Mouse (Mus musculus): ENCODE data around the gene A930033H14Rik. TPM values are rescaled to one million over a fixed set of nuclear protein-coding genes. Genes with fewer than 3 reads are reported as not detected.

Gene A930033H14Rik
- polyA plus RNA-seq, 1 experiment: 0.35 TPM

DNA sequence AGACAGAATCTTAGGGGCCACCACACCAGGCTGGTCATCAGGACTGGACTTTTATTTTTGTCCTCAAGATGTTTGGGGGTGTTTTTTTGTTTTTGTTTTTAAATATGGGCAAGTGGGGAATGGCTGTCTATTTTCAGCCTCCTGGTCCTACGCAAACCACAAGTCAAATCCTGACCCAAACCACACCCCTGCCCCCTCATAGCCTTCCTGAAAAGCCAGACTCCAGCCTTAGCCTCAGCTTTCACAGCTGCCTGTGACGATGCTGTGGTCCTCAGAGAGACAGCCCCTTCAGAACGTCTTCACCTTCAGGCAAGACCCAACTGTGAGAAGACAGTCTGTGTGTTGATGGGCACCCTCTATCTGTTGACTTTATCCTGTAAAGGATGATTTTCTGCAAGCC lies 33.9 kb upstream of the A930033H14Rik start:
- WGBS: 65% methylated on average over 3 of the region's 3 CpGs
- Histone ChIP-seq H3K27ac (ENCODE audit: insufficient read depth, low read depth, low read length) (peak overlapping the region; percentile 44), H3K4me1 (ENCODE audit: control insufficient read depth, insufficient read depth, insufficient read length, low read length) (peaks cover 8% of the 10 kb centered on the region; the same call in 1 of the 2 replicates)

DNA sequence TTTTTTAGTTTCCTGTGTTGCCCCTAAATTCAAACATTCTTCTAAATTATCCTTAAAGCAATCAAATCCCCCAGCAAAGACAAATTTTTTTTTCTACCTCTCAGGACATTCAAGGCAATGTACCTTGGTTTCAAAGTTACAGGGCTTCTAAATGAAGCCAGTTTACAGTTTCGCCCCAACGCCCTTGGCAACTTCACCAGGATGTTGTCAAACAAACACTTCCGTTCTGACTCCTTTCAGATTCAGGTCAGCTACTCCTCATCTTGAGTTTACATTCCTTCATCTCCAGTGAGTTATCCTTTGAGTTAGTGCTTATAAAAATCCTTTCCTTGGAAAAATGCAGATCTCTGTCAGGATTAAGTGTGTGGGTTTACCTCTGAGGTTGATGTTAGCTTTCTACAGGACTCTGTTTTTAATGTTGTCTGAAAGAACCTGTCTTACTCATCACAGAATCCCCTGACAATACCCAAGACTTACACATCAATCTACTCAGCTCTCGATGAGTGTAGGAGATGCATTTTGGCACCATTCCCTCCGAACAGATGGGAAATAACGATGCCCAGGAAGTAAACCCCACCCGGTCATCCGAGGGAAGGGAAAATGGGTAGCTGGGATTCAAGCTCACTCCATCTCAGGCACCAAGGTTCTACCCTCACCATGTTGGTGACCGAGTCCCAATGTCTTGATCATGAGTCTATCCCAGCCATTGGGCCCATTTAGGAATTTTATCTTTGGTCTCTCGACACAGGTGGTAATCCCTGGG lies 33.2 kb upstream of the A930033H14Rik start:
- Histone ChIP-seq H3K36me3 (ENCODE audit: control insufficient read depth, insufficient read depth, low read length) (no peaks in the 10 kb centered on the region), H3K27ac (ENCODE audit: insufficient read depth, low read depth, low read length) (peak overlapping the region; percentile 44), H3K4me3 (ENCODE audit: low read depth, low read length) (no peak overlapping the region), H3K4me1 (ENCODE audit: control insufficient read depth, insufficient read depth, insufficient read length, low read length) (peaks cover 6% of the 10 kb centered on the region; the same call in 1 of the 2 replicates), H3K27me3 (ENCODE audit: control insufficient read depth, insufficient read depth, low read length) (no peaks in the 10 kb centered on the region)
- WGBS: 79% methylated on average over 10 of the region's 10 CpGs
- TF ChIP-seq POLR2A (IDR thresholded peaks at IDR 0.05; ENCODE audit: low read depth, low read length) (no peak), CTCF (IDR thresholded peaks at IDR 0.05; ENCODE audit: extremely low read depth, insufficient read length, insufficient replicate concordance, low read depth, low read length) (no peak)

More for the DNA sequence above, 33.9 kb upstream of the A930033H14Rik start:
- H3K27me3 ChIP-seq (ENCODE audit: control insufficient read depth, insufficient read depth, low read length): no peaks in the 10 kb centered on the region
- H3K4me3 ChIP-seq (ENCODE audit: low read depth, low read length): no peak overlapping the region
- H3K36me3 ChIP-seq (ENCODE audit: control insufficient read depth, insufficient read depth, low read length): no peaks in the 10 kb centered on the region
- TF ChIP-seq POLR2A (IDR thresholded peaks at IDR 0.05; ENCODE audit: low read depth, low read length): no peak
- TF ChIP-seq CTCF (IDR thresholded peaks at IDR 0.05; ENCODE audit: extremely low read depth, insufficient read length, insufficient replicate concordance, low read depth, low read length): no peak

DNA sequence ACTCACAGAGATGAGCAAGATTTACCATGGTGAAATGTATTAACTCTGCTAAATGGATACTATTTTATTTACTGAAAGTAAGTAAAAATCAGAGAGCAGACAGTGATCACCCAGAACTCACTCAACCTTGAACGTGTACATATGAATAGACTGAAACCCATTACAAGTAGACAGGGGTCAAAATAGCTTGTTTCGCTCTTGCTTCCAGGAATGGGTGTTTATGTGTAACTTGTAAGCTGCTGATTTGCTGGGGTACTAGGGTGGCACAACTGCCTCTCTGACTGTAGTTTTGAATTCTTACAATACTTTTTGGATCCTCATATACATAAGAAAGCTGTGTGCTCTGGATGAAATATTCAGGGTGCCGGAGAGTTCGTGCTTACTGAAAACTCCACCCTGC lies 32.3 kb upstream of the A930033H14Rik start:
- no peaks in the 10 kb centered on the region for H3K27me3 ChIP-seq (ENCODE audit: control insufficient read depth, insufficient read depth, low read length)
- H3K36me3 ChIP-seq (ENCODE audit: control insufficient read depth, insufficient read depth, low read length): no peaks in the 10 kb centered on the region
- peaks cover 6% of the 10 kb centered on the region; the same call in 1 of the 2 replicates for H3K4me1 ChIP-seq (ENCODE audit: control insufficient read depth, insufficient read depth, insufficient read length, low read length)
- TF ChIP-seq POLR2A (IDR thresholded peaks at IDR 0.05; ENCODE audit: low read depth, low read length) (no peak), CTCF (IDR thresholded peaks at IDR 0.05; ENCODE audit: extremely low read depth, insufficient read length, insufficient replicate concordance, low read depth, low read length) (no peak)
- H3K27ac ChIP-seq (ENCODE audit: insufficient read depth, low read depth, low read length): no peak overlapping the region
- 82% methylated on average over 4 of the region's 4 CpGs for WGBS
- H3K4me3 ChIP-seq (ENCODE audit: low read depth, low read length): no peak overlapping the region

DNA sequence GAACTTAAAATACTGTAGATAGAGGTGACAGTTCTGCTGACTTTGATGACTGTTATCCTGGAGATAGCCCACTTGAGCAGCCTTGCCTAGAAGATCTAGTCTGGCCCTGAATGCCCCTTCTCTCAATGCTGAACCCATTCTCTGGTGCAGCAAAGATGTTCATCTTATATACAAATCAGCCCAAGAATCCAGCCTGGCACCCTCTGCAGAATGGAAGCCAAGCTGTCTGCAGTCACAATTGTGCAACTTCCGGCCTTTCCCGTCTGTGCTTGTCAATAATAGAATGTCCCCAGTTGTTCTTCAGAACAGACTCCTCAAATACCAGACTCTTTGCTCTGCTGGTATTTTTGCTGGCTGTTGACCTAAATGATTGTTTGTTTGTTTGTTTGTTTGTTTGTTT lies 27.6 kb upstream of the A930033H14Rik start:
- Histone ChIP-seq H3K4me1 (ENCODE audit: control insufficient read depth, insufficient read depth, insufficient read length, low read length) (no peaks in the 10 kb centered on the region), H3K27me3 (ENCODE audit: control insufficient read depth, insufficient read depth, low read length) (no peaks in the 10 kb centered on the region), H3K36me3 (ENCODE audit: control insufficient read depth, insufficient read depth, low read length) (no peaks in the 10 kb centered on the region), H3K4me3 (ENCODE audit: low read depth, low read length) (no peak overlapping the region), H3K27ac (ENCODE audit: insufficient read depth, low read depth, low read length) (no peak overlapping the region)
- WGBS: 82% methylated on average over 2 of the region's 2 CpGs
- TF ChIP-seq POLR2A (IDR thresholded peaks at IDR 0.05; ENCODE audit: low read depth, low read length) (no peak), CTCF (IDR thresholded peaks at IDR 0.05; ENCODE audit: extremely low read depth, insufficient read length, insufficient replicate concordance, low read depth, low read length) (no peak)

DNA sequence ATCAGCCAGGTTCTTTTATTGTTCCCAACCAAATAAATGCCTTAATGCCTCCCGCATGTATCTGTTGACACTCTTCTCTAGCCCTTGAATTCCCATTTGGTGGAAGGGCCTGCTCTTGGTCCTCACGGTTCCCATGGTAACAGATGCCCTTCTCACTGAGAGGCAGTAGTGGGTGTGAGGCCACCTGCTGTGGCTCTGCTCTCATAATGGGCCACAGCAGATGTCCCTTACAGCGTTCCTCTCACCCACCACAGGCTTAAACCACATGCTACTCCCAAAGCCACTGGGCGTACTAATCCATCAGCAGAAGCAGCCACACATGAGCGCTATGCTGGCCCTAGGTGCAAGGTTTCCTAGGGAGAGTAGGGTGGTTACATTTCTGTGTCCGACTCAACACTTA lies 25.4 kb upstream of the A930033H14Rik start:
- Histone ChIP-seq H3K4me1 (ENCODE audit: control insufficient read depth, insufficient read depth, insufficient read length, low read length) (no peaks in the 10 kb centered on the region), H3K36me3 (ENCODE audit: control insufficient read depth, insufficient read depth, low read length) (no peaks in the 10 kb centered on the region), H3K27ac (ENCODE audit: insufficient read depth, low read depth, low read length) (no peak overlapping the region), H3K4me3 (ENCODE audit: low read depth, low read length) (no peak overlapping the region), H3K27me3 (ENCODE audit: control insufficient read depth, insufficient read depth, low read length) (no peaks in the 10 kb centered on the region)
- 80% methylated on average over 6 of the region's 6 CpGs for WGBS
- TF ChIP-seq CTCF (IDR thresholded peaks at IDR 0.05; ENCODE audit: extremely low read depth, insufficient read length, insufficient replicate concordance, low read depth, low read length) (no peak), POLR2A (IDR thresholded peaks at IDR 0.05; ENCODE audit: low read depth, low read length) (no peak)

DNA sequence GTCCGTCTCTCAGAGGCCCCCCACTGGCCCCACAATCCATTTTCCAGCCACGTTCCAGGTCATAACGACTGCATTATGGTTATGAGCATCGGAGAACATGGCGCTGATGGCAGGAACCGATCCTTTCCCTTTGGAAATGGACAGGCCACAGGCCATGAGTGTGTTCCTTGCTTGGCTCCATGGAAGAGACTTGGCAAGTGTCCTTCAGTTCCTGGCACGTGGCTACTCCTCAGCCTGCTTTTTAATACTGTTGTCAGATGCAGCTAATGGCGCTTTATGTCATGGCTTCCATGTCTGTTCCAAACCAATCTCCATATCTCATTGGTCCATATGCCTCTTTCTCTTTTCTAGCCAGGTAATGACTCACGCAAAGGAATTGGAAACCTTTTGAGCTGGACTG lies 24.9 kb upstream of the A930033H14Rik start:
- TF ChIP-seq CTCF (IDR thresholded peaks at IDR 0.05; ENCODE audit: extremely low read depth, insufficient read length, insufficient replicate concordance, low read depth, low read length) (no peak), POLR2A (IDR thresholded peaks at IDR 0.05; ENCODE audit: low read depth, low read length) (no peak)
- Histone ChIP-seq H3K27me3 (ENCODE audit: control insufficient read depth, insufficient read depth, low read length) (no peaks in the 10 kb centered on the region), H3K4me1 (ENCODE audit: control insufficient read depth, insufficient read depth, insufficient read length, low read length) (no peaks in the 10 kb centered on the region), H3K27ac (ENCODE audit: insufficient read depth, low read depth, low read length) (no peak overlapping the region), H3K4me3 (ENCODE audit: low read depth, low read length) (no peak overlapping the region), H3K36me3 (ENCODE audit: control insufficient read depth, insufficient read depth, low read length) (no peaks in the 10 kb centered on the region)
- 94% methylated on average over 9 of the region's 9 CpGs for WGBS

DNA sequence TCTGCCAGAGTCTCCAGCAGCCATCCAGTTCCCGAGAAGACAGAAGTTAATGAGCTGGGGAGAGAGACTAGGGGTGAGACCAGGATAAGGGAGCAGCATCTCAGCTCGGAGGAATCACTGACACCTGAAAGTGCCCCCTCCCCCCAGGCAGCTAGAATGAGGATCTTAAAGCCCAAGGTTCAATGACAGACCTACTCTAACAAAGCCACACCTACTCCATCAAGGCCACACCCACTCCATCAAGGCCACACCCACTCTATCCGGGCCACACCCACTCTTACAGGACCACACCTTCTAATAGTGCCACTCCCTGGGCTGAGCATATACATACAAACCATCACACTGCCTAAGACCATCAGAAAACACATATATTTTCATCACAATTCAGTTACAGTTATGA lies 24.3 kb upstream of the A930033H14Rik start:
- TF ChIP-seq POLR2A (IDR thresholded peaks at IDR 0.05; ENCODE audit: low read depth, low read length) (no peak), CTCF (IDR thresholded peaks at IDR 0.05; ENCODE audit: extremely low read depth, insufficient read length, insufficient replicate concordance, low read depth, low read length) (no peak)
- H3K4me3 ChIP-seq (ENCODE audit: low read depth, low read length): no peak overlapping the region
- no peak overlapping the region for H3K27ac ChIP-seq (ENCODE audit: insufficient read depth, low read depth, low read length)
- H3K36me3 ChIP-seq (ENCODE audit: control insufficient read depth, insufficient read depth, low read length): no peaks in the 10 kb centered on the region
- no peaks in the 10 kb centered on the region for H3K27me3 ChIP-seq (ENCODE audit: control insufficient read depth, insufficient read depth, low read length)
- H3K4me1 ChIP-seq (ENCODE audit: control insufficient read depth, insufficient read depth, insufficient read length, low read length): no peaks in the 10 kb centered on the region
- WGBS: 66% methylated on average over 3 of the region's 3 CpGs

All from small intestine, adult 2 months (tissue).